Mouse (Mus musculus) brown adipose tissue, adult 24 weeks (tissue): ENCODE measurements at regions not wholly inside any gene's neighbourhood (a gene's known extent, or its start where the extent isn't known, plus 50 kb on each side); places are given as distances from the start of the nearest gene placed in this dataset.

Experiments
- H3K27ac ChIP-seq: fragments of 200-500 bp; replicated peaks from 2 replicates; pipeline ENCODE4 v1.5.1; 2012; ENCODE audit warnings: low read depth, mild to moderate bottlenecking, low read length
- H3K4me1 ChIP-seq: fragments of 200-500 bp; 2 replicates; pipeline ENCODE4 v1.6.1; 2012; ENCODE audit warnings: low read length, mixed read lengths; ENCODE audit not compliant: control insufficient read depth, insufficient read depth, insufficient read length
- H3K4me3 ChIP-seq: fragments of 200-500 bp; 2 replicates; pipeline ENCODE4 v1.5.1; 2012; ENCODE audit warnings: low read depth, mild to moderate bottlenecking, low read length, moderate library complexity; ENCODE audit not compliant: insufficient read depth

- Histone ChIP-seq H3K4me3 (no peak overlapping the region), H3K27ac (no peak overlapping the region), H3K4me1 (no peaks in the 10 kb centered on the region)
Observed at GRCm38 (mm10) chr3:102676946-102677534, 57.3 kb upstream of the Tspan2 start.

- Histone ChIP-seq H3K4me1 (no peaks in the 10 kb centered on the region), H3K27ac (no peak overlapping the region), H3K4me3 (no peak overlapping the region)
Observed at GRCm38 (mm10) chr3:102678516-102678915, 55.8 kb upstream of the Tspan2 start.

- no peaks in the 10 kb centered on the region for H3K4me1 ChIP-seq
- no peak overlapping the region for H3K4me3 ChIP-seq
- H3K27ac ChIP-seq = no peak overlapping the region
Observed at GRCm38 (mm10) chr3:102682424-102682823, 51.9 kb upstream of the Tspan2 start.

GRCm38 (mm10) chr3:102683541-102683940 lies 50.8 kb upstream of the Tspan2 start:
- no peak overlapping the region for H3K4me3 ChIP-seq
- H3K4me1 ChIP-seq = no peaks in the 10 kb centered on the region
- no peak overlapping the region for H3K27ac ChIP-seq
